Mouse (Mus musculus): ENCODE results near the gene Ash1l.
A peak's percentile ranks its signal among the peaks of the same experiment; 100 is the strongest.
"Not testable (repeated sequence)": the region's sequence is repeated elsewhere in the genome, so short reads cannot be mapped to it uniquely, and the experiment has no call there.

The Ash1l gene

GRCm38 (mm10) chr3:88963211-88963610, 12.8 kb downstream of the Ash1l start:
- DNase-seq (ENCODE audit: low spot score): not testable (repeated sequence)

- DNase-seq (ENCODE audit: low spot score): no peak
These were observed 24.6 kb downstream of the Ash1l start for GRCm38 (mm10) chr3:88975012-88975411.

- no peak for DNase-seq (ENCODE audit: low spot score)
These were observed 31.0 kb downstream of the Ash1l start for GRCm38 (mm10) chr3:88981206-88982010.

- DNase-seq (ENCODE audit: low spot score): no peak
These were observed 33.5 kb downstream of the Ash1l start for GRCm38 (mm10) chr3:88983921-88984381.

DNA sequence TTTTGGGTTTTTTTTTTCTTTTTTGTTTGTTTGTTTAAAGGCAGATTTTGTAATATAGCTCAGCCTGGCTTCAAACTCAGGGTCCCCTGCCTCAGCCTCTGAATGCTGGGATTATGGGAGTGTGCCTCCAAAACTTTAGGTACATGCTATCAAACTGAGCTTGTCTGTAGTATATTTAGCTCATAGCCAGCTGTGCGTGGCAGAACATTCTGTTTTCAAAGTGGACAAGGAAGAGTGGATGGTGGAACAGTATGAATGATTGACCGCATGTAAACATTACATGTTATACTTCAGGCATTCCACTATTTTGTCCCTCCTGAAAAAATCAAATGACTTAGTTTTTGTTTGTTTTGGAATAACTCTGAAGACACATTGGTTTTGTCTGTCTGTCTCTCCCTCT, 42.4 kb downstream of the Ash1l start:
- no peak for DNase-seq (ENCODE audit: low spot score)

- DNase-seq (ENCODE audit: low spot score): no peak
These were observed 51.1 kb downstream of the Ash1l start for GRCm38 (mm10) chr3:89001536-89001935.

- not testable (repeated sequence) for DNase-seq (ENCODE audit: low spot score)
These were observed 80.5 kb downstream of the Ash1l start for GRCm38 (mm10) chr3:89030896-89031295.

GRCm38 (mm10) chr3:89043359-89043758, 92.9 kb downstream of the Ash1l start:
- no peak for DNase-seq (ENCODE audit: low spot score)

DNA sequence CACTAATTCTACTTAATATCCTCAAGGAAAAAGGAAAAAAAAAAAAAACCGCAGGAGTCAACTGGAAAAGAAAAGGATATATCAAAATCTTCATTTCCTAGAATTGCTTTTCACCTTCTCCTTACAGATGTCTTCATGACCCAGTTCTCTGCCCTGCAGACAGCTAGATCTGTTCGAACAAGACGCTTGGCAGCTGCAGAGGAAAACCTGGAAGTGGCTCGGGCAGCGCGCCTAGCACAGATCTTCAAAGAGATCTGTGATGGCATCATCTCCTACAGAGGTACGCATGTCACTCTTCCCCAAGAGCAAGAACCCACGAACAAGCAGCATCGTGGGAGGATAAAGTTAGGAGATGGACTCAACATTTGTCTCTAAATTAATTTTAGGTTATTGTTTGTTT, 107.9 kb downstream of the Ash1l start:
- DNase-seq (ENCODE audit: low spot score): no peak

DNA sequence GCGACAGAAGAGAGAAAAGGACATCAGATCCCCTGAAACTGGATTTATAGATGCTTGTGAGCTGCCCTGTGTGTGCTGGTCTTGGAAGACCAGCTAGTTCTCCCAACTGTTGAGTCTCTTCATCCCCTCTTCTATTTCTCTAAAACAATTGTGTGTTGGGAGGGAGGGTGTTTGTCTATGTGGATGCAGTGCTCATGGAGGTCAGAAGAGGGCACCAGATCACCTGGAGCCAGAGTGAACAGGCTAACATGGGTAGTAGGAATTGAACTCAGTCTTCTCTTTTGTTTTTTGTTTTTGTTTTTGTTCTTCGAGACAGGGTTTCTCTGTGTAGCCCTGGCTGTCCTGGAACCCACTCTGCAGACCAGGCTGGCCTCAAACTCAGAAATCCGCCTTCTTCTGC, 108.4 kb downstream of the Ash1l start:
- peak; percentile 11 for DNase-seq (ENCODE audit: low spot score)

DNA sequence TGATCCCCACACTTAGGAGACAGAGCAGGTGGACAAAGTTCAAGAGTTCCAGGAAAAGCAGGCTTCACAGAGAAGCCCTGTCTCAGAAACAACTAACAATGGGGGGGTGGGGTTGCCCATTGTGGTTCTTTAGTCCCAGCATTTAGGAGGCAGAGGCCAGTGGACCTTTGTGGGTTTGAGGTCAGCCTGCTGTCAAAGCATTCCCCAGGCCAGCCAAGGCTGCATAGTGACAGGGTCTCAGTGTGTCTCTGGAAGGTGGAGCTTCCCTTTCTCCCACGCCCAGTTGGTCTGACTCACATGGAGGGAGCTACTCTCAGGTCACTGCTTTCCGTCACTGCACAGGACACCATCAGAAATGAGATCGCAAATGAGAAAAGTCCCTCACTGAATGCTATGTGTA, 111.3 kb downstream of the Ash1l start:
- no peak for DNase-seq (ENCODE audit: low spot score)

DNA sequence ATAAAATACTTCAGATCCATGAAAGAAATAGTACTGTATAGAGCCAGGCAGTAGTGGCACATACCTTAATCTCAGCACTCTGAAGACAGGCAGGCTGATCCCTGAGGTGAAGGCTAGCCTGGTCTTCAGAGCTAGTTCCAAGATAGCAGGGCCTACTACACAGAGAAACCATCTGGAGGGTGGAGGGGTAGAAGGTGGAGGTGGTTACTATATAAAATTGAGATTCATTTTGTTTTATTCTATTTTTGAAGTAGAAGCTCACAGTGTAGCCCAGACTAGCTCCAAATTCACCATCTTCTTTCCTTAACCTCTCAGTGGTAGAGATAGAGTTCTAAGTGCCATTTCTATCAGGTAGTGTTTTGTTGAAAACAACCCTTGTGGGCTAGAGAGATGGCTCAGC, 116.8 kb downstream of the Ash1l start:
- no peak for DNase-seq (ENCODE audit: low spot score)

GRCm38 (mm10) chr3:89077383-89077782, 127.0 kb downstream of the Ash1l start:
- DNase-seq (ENCODE audit: low spot score): no peak

- not testable (repeated sequence) for DNase-seq (ENCODE audit: low spot score)
These were observed 131.9 kb downstream of the Ash1l start for GRCm38 (mm10) chr3:89082287-89082686.

DNA sequence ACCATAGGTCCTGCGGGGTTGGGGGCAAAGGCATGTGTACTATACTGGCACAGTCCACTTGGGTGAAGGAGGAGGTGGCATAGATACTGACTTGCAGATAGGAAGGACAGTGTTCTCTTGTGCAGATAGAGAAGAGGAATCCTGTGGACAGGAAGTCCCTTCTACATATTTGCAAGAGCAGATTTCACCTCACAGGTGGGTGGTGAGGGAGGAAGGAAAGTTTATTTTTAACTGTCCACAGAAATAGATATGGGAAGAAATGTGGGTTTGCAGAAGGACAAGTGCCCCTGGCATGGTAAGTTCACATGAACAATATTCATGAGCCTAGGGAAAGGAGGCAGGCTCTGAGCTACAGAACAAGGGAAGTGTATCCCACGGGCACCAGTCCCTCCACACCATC, 133.7 kb downstream of the Ash1l start:
- no peak for DNase-seq (ENCODE audit: low spot score)

DNA sequence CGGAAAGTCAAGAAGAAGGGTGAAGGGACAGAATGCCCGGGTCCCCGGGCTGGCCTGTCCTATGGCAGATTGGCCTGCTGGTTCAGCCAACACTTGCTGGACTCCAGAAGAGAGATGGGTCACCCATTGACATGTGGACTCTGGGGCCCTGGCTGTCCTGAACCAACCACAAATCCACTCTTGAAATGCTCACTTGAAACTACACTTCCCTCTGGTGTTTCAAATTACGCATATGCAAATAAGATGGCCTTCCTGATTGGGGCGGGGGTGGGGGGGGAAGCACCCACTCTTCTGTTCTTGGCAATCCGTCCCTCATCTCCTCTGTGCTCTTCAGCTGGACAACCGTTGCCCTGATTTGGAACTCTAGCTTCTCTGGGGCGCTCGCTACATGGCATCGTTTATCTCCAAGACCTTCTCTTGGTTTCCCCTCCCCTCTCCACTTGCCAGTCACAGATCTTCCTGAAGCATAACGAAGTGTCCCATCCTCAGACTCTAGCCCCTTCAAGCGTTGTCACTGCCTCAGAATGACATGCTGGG, 134.3 kb downstream of the Ash1l start:
- no peak for DNase-seq (ENCODE audit: low spot score)

DNA sequence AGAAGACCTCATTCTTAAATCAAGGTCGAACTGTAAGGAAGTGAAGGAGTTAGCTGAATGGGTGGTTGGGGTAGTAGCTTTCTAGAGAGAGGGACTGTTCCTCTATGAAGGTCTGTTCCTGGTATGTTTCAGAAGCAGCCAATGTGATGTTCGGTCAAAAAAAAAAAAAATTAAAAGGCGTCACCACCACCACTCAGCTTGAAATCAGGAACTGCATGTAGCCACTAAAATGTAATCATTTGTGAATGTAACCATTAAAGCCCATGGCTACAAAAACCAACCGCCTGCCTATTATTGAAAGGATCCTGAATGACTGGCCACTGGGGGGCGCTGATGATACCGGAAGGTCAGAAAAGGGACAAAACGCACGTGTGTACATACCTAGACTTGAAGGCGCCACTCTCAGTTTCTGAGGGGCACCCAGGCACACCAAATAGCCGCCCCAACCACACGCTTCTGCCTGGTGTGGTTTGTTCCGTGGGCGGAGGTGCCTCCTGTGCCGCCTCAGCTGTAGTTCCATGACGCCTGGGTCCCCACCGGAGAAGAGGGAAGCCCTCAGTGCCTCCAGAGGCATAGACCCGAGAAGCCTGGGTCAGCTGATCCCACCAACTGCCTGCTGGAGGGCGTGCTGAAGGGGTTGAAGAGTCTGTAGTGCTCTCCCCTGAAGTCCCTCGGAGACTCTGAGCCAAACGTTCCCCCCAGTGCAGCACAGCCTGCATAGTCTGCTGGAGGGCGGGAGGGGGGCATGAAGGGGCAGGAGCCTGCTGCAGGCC, 137.1 kb downstream of the Ash1l start:
- peak; percentile 67 for DNase-seq (ENCODE audit: low spot score)

- DNase-seq (ENCODE audit: low spot score): no peak
These were observed 138.6 kb downstream of the Ash1l start for GRCm38 (mm10) chr3:89088974-89089373.

DNA sequence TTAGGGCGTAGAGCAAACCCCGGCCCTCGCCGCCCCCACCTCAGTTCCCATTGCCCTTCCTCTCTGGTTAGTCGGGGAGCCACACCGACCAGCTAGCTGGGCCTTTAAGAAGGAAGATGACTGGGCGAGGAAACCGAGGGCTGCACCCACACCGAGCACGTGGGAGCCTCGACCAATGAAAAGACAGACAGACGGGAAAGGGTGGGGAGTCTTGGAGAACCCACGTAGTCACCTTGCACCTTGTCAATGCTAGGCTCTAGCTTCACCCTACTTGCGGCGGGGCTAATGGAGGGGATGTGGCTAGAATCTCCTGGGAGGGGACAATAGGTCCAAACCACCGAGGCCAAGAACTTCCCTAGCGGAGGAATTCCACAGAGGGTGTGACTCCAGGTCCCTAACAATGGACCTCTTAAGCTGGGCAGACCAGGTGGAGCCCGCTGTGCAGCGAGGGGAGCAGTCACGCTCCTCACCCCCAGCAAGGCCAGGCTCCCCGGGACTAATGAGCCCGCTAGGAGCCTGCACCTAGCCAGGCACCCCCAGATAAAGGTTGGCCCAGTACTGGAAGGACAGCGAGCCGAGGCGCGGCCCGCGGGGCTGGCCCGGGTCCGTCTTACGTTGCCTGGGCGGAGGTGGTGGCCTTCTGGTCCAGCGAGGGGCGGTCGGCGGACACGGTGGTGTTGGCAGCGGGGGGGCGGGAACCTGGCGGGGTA, 139.6 kb downstream of the Ash1l start:
- peak; percentile 58 for DNase-seq (ENCODE audit: low spot score)

DNA sequence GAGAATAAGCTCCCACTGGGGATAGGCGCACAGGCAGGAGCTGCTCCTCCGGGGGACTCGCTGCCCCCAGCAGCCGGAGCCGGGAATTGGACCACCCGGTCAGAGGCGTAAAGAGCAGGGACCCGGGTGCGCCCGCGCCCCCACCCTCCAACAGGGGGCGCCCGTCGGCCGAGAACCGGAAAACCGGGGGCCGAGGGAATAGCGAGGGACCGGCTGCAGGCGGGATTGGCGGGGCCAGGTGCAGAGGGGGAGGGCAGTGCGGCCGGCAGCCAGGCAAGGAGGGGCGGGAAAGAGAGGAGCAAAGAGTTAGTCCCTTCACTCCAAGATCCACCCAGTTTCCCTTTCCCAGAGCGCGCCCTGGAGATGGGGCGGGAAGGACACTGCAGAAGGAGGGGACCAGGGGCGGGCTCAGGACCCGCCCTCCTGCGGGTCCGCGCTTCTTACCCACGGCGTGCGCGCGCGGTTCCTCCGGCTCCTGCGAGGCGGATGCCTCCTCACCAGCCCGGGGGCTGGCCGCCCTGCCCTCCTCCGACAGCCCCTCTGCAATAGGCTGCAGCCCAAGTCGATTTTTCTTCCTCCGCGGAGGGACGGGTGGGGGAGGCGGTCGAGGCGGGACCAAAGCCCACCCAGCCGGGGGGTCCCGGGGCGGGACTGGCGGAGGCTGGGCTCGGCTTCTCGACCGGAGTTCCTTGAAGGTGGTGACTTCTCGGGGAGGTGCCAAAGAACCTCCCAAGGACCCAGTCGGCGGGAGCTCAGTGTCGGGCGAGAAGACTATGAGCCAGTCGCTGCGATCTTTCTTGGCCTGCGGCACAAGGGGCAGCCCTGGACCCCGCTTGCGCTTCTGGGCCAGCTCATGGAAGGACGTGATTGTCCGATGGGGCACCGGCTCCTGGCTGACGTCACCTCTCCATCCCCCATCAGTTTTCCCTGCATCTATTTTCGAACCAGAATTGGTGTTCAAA, 140.6 kb downstream of the Ash1l start:
- peak; percentile 84 for DNase-seq (ENCODE audit: low spot score)
